Mouse (Mus musculus): ENCODE measurements around the gene Tctex1d2.

DNA sequence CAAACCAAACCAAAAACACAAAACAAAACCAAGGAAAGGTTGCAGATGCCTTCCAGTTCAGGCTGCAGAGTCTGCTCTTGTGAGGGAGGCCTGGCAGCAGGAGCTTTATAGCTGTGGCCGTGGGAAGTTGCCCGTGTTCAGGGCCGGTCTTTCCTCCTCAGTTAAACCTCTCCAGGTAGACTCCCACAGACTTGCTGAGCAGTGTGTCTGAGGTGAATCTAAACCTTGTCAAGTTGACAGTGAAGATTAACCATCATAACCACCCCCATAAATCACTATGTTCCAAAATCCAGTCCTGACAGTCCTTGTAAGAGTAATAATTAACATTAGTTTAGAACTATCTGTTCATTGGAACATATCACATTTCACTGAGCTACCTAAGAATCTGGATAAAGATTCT is 8.0 kb downstream of the Tctex1d2 start:
- no peak for TF ChIP-seq CTCF (IDR thresholded peaks at IDR 0.05; ENCODE audit: control insufficient read depth, insufficient read depth, insufficient replicate concordance, low read depth, low read length)
- no peak for TF ChIP-seq POLR2A (IDR thresholded peaks at IDR 0.05; ENCODE audit: control insufficient read depth, low read depth, low read length)

Data from testis, adult 2 months (tissue).